Mouse (Mus musculus): ENCODE results near the gene Baz2b. TPM values are rescaled to one million over a fixed set of nuclear protein-coding genes. Genes with fewer than 3 reads are reported as not detected.

Gene Baz2b
- total RNA-seq, 2 experiments from 2014 or later = 23.4 to 27.8 TPM

GRCm38 (mm10) chr2:59952286-59953014, 257.2 kb downstream of the Baz2b start:
- DNase-seq = no peak

DNA sequence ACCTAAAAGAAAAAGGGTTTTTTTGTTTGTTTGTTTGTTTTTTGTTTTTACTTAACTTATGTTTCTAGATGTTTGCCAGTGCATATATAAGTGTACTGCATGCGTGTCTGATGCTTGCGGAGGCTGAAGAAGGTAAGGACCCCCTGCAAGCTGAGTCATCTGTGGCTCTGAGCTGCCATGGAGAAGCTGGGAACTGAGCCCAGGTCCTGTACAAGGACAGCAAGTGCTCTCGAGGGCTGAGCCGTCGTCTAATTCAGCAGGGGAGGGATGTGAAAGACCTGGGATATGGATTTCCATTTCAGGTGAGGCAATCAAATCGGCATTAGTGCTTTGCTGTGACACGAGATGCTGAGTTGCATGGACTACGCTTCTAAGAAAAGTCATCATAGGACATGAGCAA, 257.9 kb downstream of the Baz2b start:
- DNase-seq = no peak

GRCm38 (mm10) chr2:59951127-59951526, 258.5 kb downstream of the Baz2b start:
- DNase-seq = no peak

DNA sequence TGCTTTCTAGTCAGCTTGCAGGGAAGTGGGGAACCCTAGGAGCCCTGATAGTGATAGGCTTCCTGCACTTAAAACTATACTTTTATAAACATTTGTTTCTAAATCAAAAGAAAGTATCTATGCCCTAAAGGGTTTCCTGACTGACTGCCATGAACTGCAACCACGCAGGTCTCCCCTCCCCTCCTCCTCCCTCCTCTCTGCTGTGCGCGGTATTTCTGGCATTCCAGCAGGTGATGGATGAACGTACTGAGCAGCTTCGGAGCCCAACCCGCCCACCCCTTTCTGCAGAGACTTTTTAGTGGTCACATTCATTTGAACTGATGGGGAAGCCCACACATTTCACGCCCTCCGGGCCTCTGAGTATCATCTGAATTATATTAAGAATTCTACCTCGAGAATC, 273.3 kb downstream of the Baz2b start:
- DNase-seq = no peak

DNA sequence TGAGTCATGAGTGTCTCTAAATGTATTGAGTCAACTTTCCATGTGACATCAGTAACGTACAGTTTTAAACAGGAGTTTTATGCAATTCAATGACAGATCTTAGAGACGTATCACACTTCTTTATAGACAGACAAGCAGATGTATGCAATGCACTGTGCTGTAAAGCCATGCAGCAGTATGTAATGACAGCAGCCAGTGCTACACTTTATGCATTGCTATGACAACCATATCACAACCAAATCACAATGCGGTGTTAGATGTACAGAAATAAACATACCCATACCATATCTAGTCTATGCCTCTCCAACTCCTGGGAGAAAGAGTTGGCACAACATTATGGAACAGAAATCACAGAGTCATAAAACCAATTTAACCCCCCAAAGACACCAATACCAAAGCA, 276.5 kb downstream of the Baz2b start:
- no peak for DNase-seq

- no peak for DNase-seq
Observed at GRCm38 (mm10) chr2:59932244-59932643, 277.4 kb downstream of the Baz2b start.

- DNase-seq = no peak
Observed at GRCm38 (mm10) chr2:59913610-59914009, 296.0 kb downstream of the Baz2b start.

- no peak for DNase-seq
Observed at GRCm38 (mm10) chr2:59908048-59908447, 301.6 kb downstream of the Baz2b start.

GRCm38 (mm10) chr2:59904007-59904406, 305.6 kb downstream of the Baz2b start:
- DNase-seq = no peak

DNA sequence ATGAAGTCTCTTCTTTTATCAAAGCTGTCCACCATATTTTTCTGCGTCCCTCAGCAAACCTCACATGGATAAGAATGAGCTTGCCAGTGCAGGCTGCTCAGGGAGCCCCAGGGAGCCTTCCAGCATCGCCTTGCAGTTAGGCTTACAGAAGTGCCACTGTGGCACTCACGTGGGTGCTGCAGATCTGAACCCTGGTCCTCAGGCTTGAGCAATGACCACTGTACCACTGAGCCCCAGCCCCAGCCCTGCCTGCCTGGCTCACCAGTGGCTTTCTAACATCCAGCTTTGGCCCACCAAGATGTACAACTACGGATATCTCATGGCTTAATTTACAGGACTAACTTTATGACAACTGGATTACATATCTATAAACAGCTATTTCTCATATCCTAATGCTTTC, 311.0 kb downstream of the Baz2b start:
- no peak for DNase-seq

DNA sequence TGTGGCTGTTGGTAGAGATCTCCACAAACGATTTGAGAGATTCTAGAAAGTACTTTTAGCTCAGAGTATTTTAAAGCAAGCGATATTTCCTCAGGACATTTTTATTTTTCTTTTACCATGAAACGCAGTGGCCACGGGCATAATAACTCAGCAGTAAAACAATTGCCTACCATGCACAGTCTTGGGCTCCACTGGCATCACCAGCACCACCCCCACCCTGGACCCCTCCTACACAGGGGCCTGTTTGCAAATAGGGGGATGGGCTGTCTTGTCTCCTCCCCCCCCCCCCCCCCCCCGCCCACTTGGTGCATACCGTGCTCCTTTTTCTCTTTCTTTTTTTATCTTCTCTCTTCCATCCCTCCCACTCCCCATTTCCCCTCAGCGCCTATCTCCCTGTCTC, 311.5 kb downstream of the Baz2b start:
- no peak for DNase-seq

DNA sequence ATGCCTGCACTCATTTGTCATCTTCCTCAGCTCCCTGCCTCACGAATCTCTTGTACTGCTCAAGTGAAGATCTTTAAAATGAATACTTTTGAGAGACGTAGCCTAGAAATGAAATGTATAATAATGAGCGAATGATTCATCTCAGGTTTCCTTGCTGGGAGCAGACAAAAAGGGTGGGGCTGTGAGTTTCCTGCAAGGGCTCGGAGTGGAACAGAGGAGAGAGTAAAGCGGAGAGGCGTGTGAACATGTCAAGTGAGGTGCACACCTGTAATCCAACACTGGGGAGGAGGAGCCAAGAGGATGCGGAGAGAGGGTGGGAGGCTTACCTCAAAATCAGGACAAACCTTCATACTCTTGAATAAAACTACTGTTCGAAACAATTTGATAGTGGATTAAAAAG, 312.8 kb downstream of the Baz2b start:
- DNase-seq = no peak

DNA sequence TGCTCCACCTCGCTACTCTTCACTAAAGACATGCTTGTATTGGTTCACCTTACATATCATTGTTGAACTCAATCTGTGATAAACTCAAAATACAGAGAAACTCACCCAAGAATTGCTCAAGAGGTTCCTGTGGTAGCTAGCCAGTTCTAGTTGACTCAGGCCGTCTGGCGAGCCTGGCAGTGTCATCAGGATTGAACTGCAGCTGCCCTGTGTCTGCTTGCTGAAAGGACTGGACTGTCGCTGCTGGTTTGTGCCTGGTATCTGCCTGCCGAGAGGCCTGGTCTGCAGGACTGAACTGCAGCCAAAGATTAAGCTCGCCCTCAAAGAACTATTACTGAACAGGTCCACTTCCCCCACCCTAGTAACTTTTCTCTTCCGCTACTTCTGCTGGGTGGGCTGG, 313.2 kb downstream of the Baz2b start:
- DNase-seq = no peak

DNA sequence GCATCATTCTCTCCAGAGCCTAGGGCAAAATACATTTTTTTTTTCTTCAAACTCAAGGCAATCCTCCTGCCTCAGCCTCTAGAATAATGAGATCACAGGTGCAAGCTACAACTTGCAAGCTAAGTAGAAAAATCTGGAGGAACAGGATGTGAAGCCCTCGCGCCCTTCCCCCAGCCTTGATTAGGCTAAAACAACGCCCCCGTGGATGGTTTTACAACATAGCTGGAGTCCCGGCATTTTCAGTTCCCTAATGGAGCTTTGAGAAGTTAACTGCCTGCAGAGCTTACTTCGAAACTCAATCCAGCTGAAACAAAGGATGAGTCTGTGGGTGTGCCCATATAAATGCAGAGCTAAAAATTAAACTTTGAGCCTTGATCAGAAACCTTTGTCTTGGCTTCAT, 319.9 kb downstream of the Baz2b start:
- no peak for DNase-seq

DNA sequence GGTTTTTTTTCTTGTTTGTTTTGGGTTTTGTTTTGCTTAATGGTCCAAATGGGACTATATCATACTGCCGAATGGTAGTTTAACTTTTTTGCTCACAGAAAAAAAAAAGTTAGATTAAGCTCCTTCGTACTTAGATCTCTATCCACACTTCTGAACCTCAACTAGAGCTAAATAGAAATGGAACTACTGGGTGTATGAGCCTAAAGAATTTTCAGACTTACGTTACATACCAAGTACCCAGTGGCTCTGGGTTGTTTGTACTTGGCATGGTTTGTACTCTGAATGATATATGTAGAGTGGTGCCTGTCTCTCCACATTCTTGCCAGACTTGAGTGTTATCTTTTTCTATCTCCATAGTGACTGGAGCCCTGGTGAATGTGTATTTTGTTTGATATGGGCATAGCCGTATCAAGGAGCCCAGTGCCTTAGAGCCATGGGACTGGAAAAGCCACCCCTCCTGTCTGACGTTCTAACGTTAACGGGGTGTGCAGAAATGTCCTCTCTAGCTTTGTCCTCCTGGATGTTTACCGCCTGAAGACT, 326.8 kb downstream of the Baz2b start:
- DNase-seq = no peak

DNA sequence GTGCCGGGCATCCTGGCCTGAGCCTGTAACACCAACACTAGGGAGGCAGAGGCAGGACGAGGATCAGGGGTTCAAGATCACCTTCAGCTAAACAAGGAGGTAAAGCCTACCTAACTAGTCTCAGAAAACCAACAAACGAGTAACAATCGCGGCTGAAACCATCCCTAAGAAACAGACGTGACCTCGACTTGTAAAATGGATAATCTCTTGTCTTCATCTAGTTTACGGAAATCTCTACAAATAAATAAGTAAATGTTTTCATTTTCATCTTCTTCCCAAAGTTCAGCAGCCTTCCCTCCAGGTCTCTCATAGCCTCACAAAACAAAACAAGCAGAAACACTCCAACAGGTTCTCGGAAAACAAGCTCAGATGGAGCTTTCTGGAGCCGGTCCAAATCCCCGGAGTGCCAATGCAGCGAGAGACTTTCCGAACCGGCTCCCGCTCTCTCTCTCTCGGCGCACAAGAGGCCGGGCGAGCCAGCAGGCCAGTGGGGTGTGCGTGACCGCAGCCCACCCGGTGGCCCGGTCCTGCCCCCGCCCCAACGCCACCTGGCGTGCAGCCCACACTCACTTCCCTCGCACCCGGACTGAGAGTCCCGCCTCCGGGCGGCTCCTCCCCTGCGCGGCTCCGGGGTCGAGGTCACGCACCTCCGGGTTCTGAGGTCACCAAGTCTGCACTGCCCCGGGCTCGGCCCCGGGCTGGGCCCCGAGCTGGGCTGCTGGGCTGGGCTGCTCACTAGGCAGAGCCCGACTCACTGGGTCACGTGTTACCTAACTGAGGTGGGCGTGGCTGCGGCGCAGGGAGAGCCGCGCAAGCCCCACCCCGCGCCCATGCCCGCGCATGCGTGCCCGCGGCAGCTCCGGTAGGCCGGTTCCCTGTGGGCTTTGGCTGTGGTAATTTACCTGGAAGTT, 327.6 kb downstream of the Baz2b start, which contains the start of gene Wdsub1:
Wdsub1 (minus strand) TSS at position 761 of the 911 bp plus-strand sequence.
- DNase-seq = peak; percentile 93

DNA sequence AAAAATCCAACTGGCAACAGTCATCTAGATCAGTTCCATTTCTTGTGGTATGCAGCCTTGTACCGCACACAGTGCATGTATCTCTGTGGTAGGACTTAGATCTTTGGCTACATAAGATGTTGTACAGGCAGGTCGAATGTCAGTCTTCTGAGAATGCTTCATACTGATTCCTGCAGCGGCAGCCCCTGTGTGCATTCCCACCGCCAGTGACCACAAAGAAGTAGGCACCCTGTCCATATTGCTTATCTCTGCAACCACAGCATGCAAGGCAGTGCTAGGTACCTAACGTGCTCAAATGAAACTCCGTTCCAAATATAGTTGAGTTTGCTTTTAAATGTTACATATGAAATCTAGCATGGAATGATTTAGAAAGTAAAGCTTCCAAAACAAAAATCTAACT, 328.2 kb downstream of the Baz2b start:
- no peak for DNase-seq

GRCm38 (mm10) chr2:59878221-59878620, 331.4 kb downstream of the Baz2b start:
- no peak for DNase-seq

GRCm38 (mm10) chr2:59877335-59877734, 332.3 kb downstream of the Baz2b start:
- no peak for DNase-seq

DNA sequence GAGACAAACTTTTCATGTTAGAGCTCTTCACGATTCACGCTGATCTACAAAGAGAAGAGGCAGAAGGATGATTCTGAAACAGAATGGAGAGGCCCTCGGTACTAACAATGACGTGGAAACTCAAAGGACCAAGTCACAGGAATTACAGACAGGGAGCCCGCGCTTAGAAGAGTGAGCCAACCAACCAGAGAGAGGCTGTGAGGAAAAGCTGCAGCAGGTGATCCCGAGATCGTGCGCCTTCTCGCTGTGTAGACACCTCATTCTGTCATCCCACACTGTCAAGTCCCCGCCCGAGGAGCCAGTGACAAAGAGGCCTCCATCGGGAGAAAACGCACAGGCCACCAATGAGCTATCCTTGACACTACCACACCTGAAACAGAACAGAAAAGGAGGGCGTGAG, 333.2 kb downstream of the Baz2b start:
- no peak for DNase-seq

DNA sequence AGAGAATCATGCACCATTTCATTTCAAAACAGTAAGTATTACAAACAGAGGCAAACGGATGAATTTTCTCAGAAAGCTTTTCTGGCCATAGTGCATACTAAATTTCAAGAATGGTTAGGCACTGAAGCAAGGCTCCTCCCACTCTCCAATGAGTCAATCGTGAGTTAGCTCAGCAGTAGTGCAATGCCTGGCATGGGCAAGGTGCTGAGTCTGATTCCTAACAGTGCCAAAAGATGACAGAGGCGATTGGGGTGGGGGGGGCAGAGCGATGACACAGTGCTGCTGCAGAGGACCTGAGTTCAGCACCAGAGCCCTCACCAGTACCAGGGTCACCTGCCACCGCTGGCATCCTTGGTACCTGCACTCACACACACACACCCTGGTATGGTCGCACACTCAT, 339.1 kb downstream of the Baz2b start:
- DNase-seq = no peak

DNA sequence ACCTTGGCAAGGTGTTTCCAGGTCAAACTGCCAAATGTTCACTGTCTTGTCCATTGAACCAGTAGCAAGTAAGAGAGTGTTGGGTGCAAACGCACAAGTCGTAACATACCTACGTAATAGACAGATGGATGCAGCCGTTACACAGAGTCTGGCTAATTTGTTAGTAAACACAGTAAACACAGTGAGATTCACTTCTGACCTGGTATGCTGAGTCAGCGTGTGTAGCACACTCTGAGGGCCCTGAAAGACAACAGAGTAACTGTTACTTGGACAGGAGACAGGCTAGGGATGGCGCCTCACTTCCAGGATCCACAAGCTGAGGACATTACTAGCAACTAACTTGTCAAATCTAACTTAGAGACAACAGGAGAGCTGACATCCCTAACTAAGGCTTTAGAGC, 347.0 kb downstream of the Baz2b start:
- no peak for DNase-seq

DNA sequence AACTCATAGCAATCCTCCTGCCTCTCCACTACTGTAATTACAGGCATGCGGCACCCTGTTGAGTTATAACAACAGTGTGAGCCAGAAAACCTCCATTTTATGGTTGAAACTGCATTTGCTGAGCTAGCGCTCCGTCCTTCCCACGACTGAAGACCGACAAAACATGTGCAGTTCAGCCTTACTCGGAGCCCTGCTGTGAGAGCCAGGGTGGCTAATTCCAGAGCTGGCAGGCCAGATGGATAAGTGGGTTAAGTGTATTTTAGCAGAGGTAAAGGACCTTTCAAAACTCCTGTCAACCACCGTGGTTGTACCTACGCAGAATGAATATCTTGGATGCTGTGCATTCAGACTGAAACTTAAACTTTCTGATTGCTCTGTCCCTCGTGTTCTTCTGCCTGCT, 355.3 kb downstream of the Baz2b start:
- no peak for DNase-seq

All from gastrocnemius, postnatal 25 days (tissue).